Mouse (Mus musculus) kidney, postnatal 0 days (tissue): ENCODE measurements around the gene Shroom3. TPM values are rescaled to one million over a fixed set of nuclear protein-coding genes. Genes with fewer than 3 reads are reported as not detected.

Experiments
- ATAC-seq: fragments of 200-750 bp; cut with Nextera tagmentation; replicated peaks from 2 replicates; pipeline ENCODE4 v1.8.0; 2017; ENCODE audit warnings: low read depth, moderate number of reproducible peaks, moderate TSS enrichment, moderate library complexity; ENCODE audit not compliant: low FRiP score
- DNase-seq: peaks from one replicate; pipeline ENCODE4 v3.0.0-alpha.2; 2016; ENCODE audit warnings: low spot score
- H3K27ac ChIP-seq: fragments of 300-500 bp; sonication (generic); 2 replicates; pipeline ENCODE4 v1.5.1; 2014; ENCODE audit warnings: mild to moderate bottlenecking
- H3K27me3 ChIP-seq: fragments of 300-500 bp; sonication (generic); 2 replicates; pipeline ENCODE4 v1.6.1; 2014; ENCODE audit warnings: low read length, mixed read lengths; ENCODE audit not compliant: insufficient read depth
- H3K36me3 ChIP-seq: fragments of 300-500 bp; sonication (generic); 2 replicates; pipeline ENCODE4 v1.6.1; 2014; ENCODE audit warnings: low read length, mixed read lengths; ENCODE audit not compliant: insufficient read depth
- H3K4me1 ChIP-seq: fragments of 300-500 bp; sonication (generic); replicated peaks from 2 replicates; pipeline ENCODE4 v1.6.1; 2014; ENCODE audit warnings: antibody characterized with exemption, low read length, mixed read lengths; ENCODE audit not compliant: insufficient read depth
- H3K4me2 ChIP-seq: fragments of 300-500 bp; sonication (generic); 2 replicates; pipeline ENCODE4 v1.6.1; 2014; ENCODE audit warnings: mild to moderate bottlenecking, low read length, moderate library complexity, mixed read lengths
- H3K4me3 ChIP-seq: fragments of 300-500 bp; sonication (generic); replicated peaks from 2 replicates; pipeline ENCODE4 v1.5.1; 2014; ENCODE audit warnings: low read depth, low read length
- H3K9ac ChIP-seq: fragments of 300-500 bp; sonication (generic); 2 replicates; pipeline ENCODE4 v1.6.1; 2014; ENCODE audit warnings: low read depth, low read length
- H3K9me3 ChIP-seq: fragments of 300-500 bp; sonication (generic); replicated peaks from 2 replicates; pipeline ENCODE4 v1.6.1; 2016; ENCODE audit warnings: low read length, inconsistent platforms, mixed read lengths
- CTCF ChIP-seq: IDR thresholded peaks from 2 replicates; pipeline ENCODE4 v1.5.1; 2016; ENCODE audit warnings: antibody characterized with exemption, low read depth, mild to moderate bottlenecking, moderate library complexity
- WGBS: fragments of 180-500 bp; shearing (Covaris S2); extraction: QIAGEN DNeasy Blood & Tissue Kit; methylation state at CpG from one replicate; pipeline ENCODE4 v1.1.7; 2014; 5-methylcytosine and 5-hydroxymethylcytosine counted together
- polyA plus RNA-seq: library from polyadenylated mRNA; unstranded; fragments of >200 nt; fragmentation: Nextera tagmentation; extraction: Ambion mirVana; gene quantifications from 2 replicates; pipeline ENCODE4 v1.2.1, GENCODE M21; 2015

Shroom3 gene
- polyA plus RNA-seq, 1 experiment from 2014 or later = 6.7 TPM

- 86% methylated on average over 8 of the region's 8 CpGs for WGBS
- Histone ChIP-seq H3K27ac (no peak overlapping the region), H3K4me3 (no peak overlapping the region), H3K9ac (no peak overlapping the region), H3K36me3 (peaks cover 21% of the 10 kb centered on the region), H3K9me3 (no peaks in the 10 kb centered on the region), H3K4me1 (peaks cover 15% of the 10 kb centered on the region), H3K27me3 (no peaks in the 10 kb centered on the region), H3K4me2 (no peak overlapping the region)
- DNase-seq (no peak), ATAC-seq (no peak)
- TF ChIP-seq CTCF = no peak
These were observed 252.6 kb downstream of the Shroom3 start for GRCm38 (mm10) chr5:92935883-92936282.

- no peaks in the 10 kb centered on the region for H3K4me1 ChIP-seq
- H3K4me2 ChIP-seq = no peak overlapping the region
- no peak overlapping the region for H3K9ac ChIP-seq
- no peak overlapping the region for H3K4me3 ChIP-seq
- peaks cover 39% of the 10 kb centered on the region for H3K36me3 ChIP-seq
- WGBS = 76% methylated on average over 4 of the region's 4 CpGs
- no peaks in the 10 kb centered on the region for H3K27me3 ChIP-seq
- H3K9me3 ChIP-seq = peaks cover 13% of the 10 kb centered on the region
- DNase-seq = no peak
- no peak overlapping the region for H3K27ac ChIP-seq
- TF ChIP-seq CTCF = no peak
- ATAC-seq = no peak
These were observed 254.5 kb downstream of the Shroom3 start for GRCm38 (mm10) chr5:92937701-92938100.

GRCm38 (mm10) chr5:92939246-92939995 is 256.2 kb downstream of the Shroom3 start:
- Histone ChIP-seq H3K36me3 (peaks cover 40% of the 10 kb centered on the region), H3K27me3 (no peaks in the 10 kb centered on the region), H3K9ac (no peak overlapping the region), H3K4me1 (no peaks in the 10 kb centered on the region), H3K4me2 (no peak overlapping the region), H3K27ac (no peak overlapping the region), H3K9me3 (peaks cover 17% of the 10 kb centered on the region), H3K4me3 (no peak overlapping the region)
- WGBS = 88% methylated on average over 15 of the region's 15 CpGs
- DNase-seq = no peak
- ATAC-seq = no peak
- TF ChIP-seq CTCF = no peak

- H3K27ac ChIP-seq = no peak overlapping the region
- DNase-seq = no peak
- no peak overlapping the region for H3K4me2 ChIP-seq
- H3K4me1 ChIP-seq = no peaks in the 10 kb centered on the region
- WGBS = 92% methylated on average over 57 of the region's 57 CpGs
- H3K9me3 ChIP-seq = peaks cover 17% of the 10 kb centered on the region
- peaks cover 38% of the 10 kb centered on the region for H3K36me3 ChIP-seq
- TF ChIP-seq CTCF = no peak
- H3K4me3 ChIP-seq = no peak overlapping the region
- H3K9ac ChIP-seq = no peak overlapping the region
- ATAC-seq = 0 out of 2 replicates have a peak, but pooled peaks have one; percentile 19
- H3K27me3 ChIP-seq = no peaks in the 10 kb centered on the region
These were observed 258.9 kb downstream of the Shroom3 start for GRCm38 (mm10) chr5:92942166-92942565.

GRCm38 (mm10) chr5:92942577-92942976 is 259.3 kb downstream of the Shroom3 start:
- DNase-seq (no peak), ATAC-seq (peak; percentile 52; the same call in 1 of the 2 replicates)
- TF ChIP-seq CTCF = no peak
- H3K9me3 ChIP-seq = peaks cover 17% of the 10 kb centered on the region
- H3K4me3 ChIP-seq = no peak overlapping the region
- no peaks in the 10 kb centered on the region for H3K4me1 ChIP-seq
- H3K4me2 ChIP-seq = no peak overlapping the region
- peaks cover 38% of the 10 kb centered on the region for H3K36me3 ChIP-seq
- no peak overlapping the region for H3K9ac ChIP-seq
- 95% methylated on average over 47 of the region's 47 CpGs for WGBS
- H3K27me3 ChIP-seq = no peaks in the 10 kb centered on the region
- H3K27ac ChIP-seq = no peak overlapping the region

- no peak overlapping the region for H3K4me3 ChIP-seq
These were observed 261.6 kb downstream of the Shroom3 start for GRCm38 (mm10) chr5:92944867-92945266.

More at GRCm38 (mm10) chr5:92944867-92945266, 261.6 kb downstream of the Shroom3 start:
- no peak for ATAC-seq
- Histone ChIP-seq H3K27me3 (no peaks in the 10 kb centered on the region), H3K36me3 (peaks cover 35% of the 10 kb centered on the region), H3K9ac (no peak overlapping the region), H3K27ac (no peak overlapping the region), H3K9me3 (peaks cover 17% of the 10 kb centered on the region), H3K4me1 (no peaks in the 10 kb centered on the region), H3K4me2 (no peak overlapping the region)
- 84% methylated on average over 5 of the region's 5 CpGs for WGBS
- DNase-seq = no peak
- no peak for TF ChIP-seq CTCF
